Mouse (Mus musculus): ENCODE data around the gene Ndufa4l2. TPM values are rescaled to one million over a fixed set of nuclear protein-coding genes. Genes with fewer than 3 reads are reported as not detected.
A peak's percentile ranks its signal among the peaks of the same experiment; 100 is the strongest.

Gene Ndufa4l2
- polyA plus RNA-seq, 1 experiment from 2014 or later = 77.3 TPM

GRCm38 (mm10) chr10:127536586-127537314 is 22.0 kb downstream of the Ndufa4l2 start:
- Histone ChIP-seq H3K4me2 (replicated peaks; ENCODE audit: low read depth, low read length) (no peak overlapping the region), H3K9me3 (ENCODE audit: low read length) (no peaks in the 10 kb centered on the region), H3K9ac (replicated peaks; ENCODE audit: low read length) (no peak overlapping the region), H3K36me3 (ENCODE audit: insufficient read depth, low read length) (peaks cover 10% of the 10 kb centered on the region; the same call in 1 of the 2 replicates), H3K4me1 (ENCODE audit: insufficient read depth, low read length) (peaks cover 17% of the 10 kb centered on the region), H3K27ac (ENCODE audit: low read length) (no peak overlapping the region), H3K4me3 (ENCODE audit: low read length) (no peak overlapping the region), H3K27me3 (ENCODE audit: insufficient read depth, low read length) (peaks cover 52% of the 10 kb centered on the region)
- WGBS = 14% methylated on average over 8 of the region's 8 CpGs
- no peak for ATAC-seq (ENCODE audit: low FRiP score, low TSS enrichment)

GRCm38 (mm10) chr10:127537854-127538583 is 23.3 kb downstream of the Ndufa4l2 start:
- Histone ChIP-seq H3K36me3 (ENCODE audit: insufficient read depth, low read length) (peaks cover 10% of the 10 kb centered on the region; the same call in 1 of the 2 replicates), H3K4me1 (ENCODE audit: insufficient read depth, low read length) (peaks cover 17% of the 10 kb centered on the region), H3K9me3 (ENCODE audit: low read length) (no peaks in the 10 kb centered on the region), H3K4me2 (replicated peaks; ENCODE audit: low read depth, low read length) (no peak overlapping the region), H3K27ac (ENCODE audit: low read length) (no peak overlapping the region), H3K4me3 (ENCODE audit: low read length) (no peak overlapping the region), H3K27me3 (ENCODE audit: insufficient read depth, low read length) (peaks cover 40% of the 10 kb centered on the region), H3K9ac (replicated peaks; ENCODE audit: low read length) (no peak overlapping the region)
- 25% methylated on average over 7 of the region's 7 CpGs for WGBS
- no peak for ATAC-seq (ENCODE audit: low FRiP score, low TSS enrichment)

- no peaks in the 10 kb centered on the region for H3K4me1 ChIP-seq (ENCODE audit: insufficient read depth, low read length)
These were observed 26.7 kb downstream of the Ndufa4l2 start for GRCm38 (mm10) chr10:127541510-127541909.

GRCm38 (mm10) chr10:127542084-127542483 is 27.3 kb downstream of the Ndufa4l2 start:
- 63% methylated on average over 13 of the region's 13 CpGs for WGBS
- H3K4me3 ChIP-seq (ENCODE audit: low read length) = no peak overlapping the region
- H3K36me3 ChIP-seq (ENCODE audit: insufficient read depth, low read length) = peaks cover 26% of the 10 kb centered on the region; the same call in 1 of the 2 replicates
- H3K27ac ChIP-seq (ENCODE audit: low read length) = no peak overlapping the region
- no peaks in the 10 kb centered on the region for H3K4me1 ChIP-seq (ENCODE audit: insufficient read depth, low read length)
- H3K27me3 ChIP-seq (ENCODE audit: insufficient read depth, low read length) = peaks cover 1% of the 10 kb centered on the region; the same call in 1 of the 2 replicates
- no peaks in the 10 kb centered on the region for H3K9me3 ChIP-seq (ENCODE audit: low read length)
- ATAC-seq (ENCODE audit: low FRiP score, low TSS enrichment) = peak; percentile 41
- no peak overlapping the region for H3K4me2 ChIP-seq (replicated peaks; ENCODE audit: low read depth, low read length)
- no peak overlapping the region for H3K9ac ChIP-seq (replicated peaks; ENCODE audit: low read length)

More at GRCm38 (mm10) chr10:127541510-127541909, 26.7 kb downstream of the Ndufa4l2 start:
- Histone ChIP-seq H3K4me3 (ENCODE audit: low read length) (no peak overlapping the region), H3K36me3 (ENCODE audit: insufficient read depth, low read length) (peaks cover 26% of the 10 kb centered on the region; the same call in 1 of the 2 replicates), H3K4me2 (replicated peaks; ENCODE audit: low read depth, low read length) (no peak overlapping the region), H3K9ac (replicated peaks; ENCODE audit: low read length) (no peak overlapping the region), H3K9me3 (ENCODE audit: low read length) (no peaks in the 10 kb centered on the region), H3K27ac (ENCODE audit: low read length) (no peak overlapping the region), H3K27me3 (ENCODE audit: insufficient read depth, low read length) (peaks cover 5% of the 10 kb centered on the region)
- WGBS = 95% methylated on average over 8 of the region's 8 CpGs
- no peak for ATAC-seq (ENCODE audit: low FRiP score, low TSS enrichment)

- Histone ChIP-seq H3K27ac (ENCODE audit: low read length) (no peak overlapping the region), H3K4me1 (ENCODE audit: insufficient read depth, low read length) (no peaks in the 10 kb centered on the region), H3K36me3 (ENCODE audit: insufficient read depth, low read length) (peaks cover 26% of the 10 kb centered on the region; the same call in 1 of the 2 replicates), H3K4me3 (ENCODE audit: low read length) (no peak overlapping the region), H3K4me2 (replicated peaks; ENCODE audit: low read depth, low read length) (no peak overlapping the region), H3K9ac (replicated peaks; ENCODE audit: low read length) (no peak overlapping the region), H3K27me3 (ENCODE audit: insufficient read depth, low read length) (no peaks in the 10 kb centered on the region), H3K9me3 (ENCODE audit: low read length) (no peaks in the 10 kb centered on the region)
- WGBS = 46% methylated on average over 6 of the region's 6 CpGs
- ATAC-seq (ENCODE audit: low FRiP score, low TSS enrichment) = no peak
These were observed 28.0 kb downstream of the Ndufa4l2 start for GRCm38 (mm10) chr10:127542720-127543119.

- 64% methylated on average over 3 of the region's 3 CpGs for WGBS
- Histone ChIP-seq H3K9me3 (ENCODE audit: low read length) (no peaks in the 10 kb centered on the region), H3K9ac (replicated peaks; ENCODE audit: low read length) (no peak overlapping the region), H3K27ac (ENCODE audit: low read length) (no peak overlapping the region), H3K27me3 (ENCODE audit: insufficient read depth, low read length) (no peaks in the 10 kb centered on the region), H3K4me1 (ENCODE audit: insufficient read depth, low read length) (no peaks in the 10 kb centered on the region), H3K4me2 (replicated peaks; ENCODE audit: low read depth, low read length) (no peak overlapping the region), H3K36me3 (ENCODE audit: insufficient read depth, low read length) (peaks cover 30% of the 10 kb centered on the region; the same call in 1 of the 2 replicates), H3K4me3 (ENCODE audit: low read length) (no peak overlapping the region)
- no peak for ATAC-seq (ENCODE audit: low FRiP score, low TSS enrichment)
These were observed 29.1 kb downstream of the Ndufa4l2 start for GRCm38 (mm10) chr10:127543916-127544315.

- Histone ChIP-seq H3K4me3 (ENCODE audit: low read length) (no peak overlapping the region), H3K9me3 (ENCODE audit: low read length) (no peaks in the 10 kb centered on the region), H3K4me2 (replicated peaks; ENCODE audit: low read depth, low read length) (no peak overlapping the region), H3K36me3 (ENCODE audit: insufficient read depth, low read length) (peaks cover 30% of the 10 kb centered on the region; the same call in 1 of the 2 replicates), H3K27ac (ENCODE audit: low read length) (no peak overlapping the region), H3K4me1 (ENCODE audit: insufficient read depth, low read length) (no peaks in the 10 kb centered on the region), H3K27me3 (ENCODE audit: insufficient read depth, low read length) (no peaks in the 10 kb centered on the region), H3K9ac (replicated peaks; ENCODE audit: low read length) (no peak overlapping the region)
- ATAC-seq (ENCODE audit: low FRiP score, low TSS enrichment) = no peak
- WGBS = 89% methylated on average over 20 of the region's 20 CpGs
These were observed 29.6 kb downstream of the Ndufa4l2 start for GRCm38 (mm10) chr10:127544375-127544774.

- Histone ChIP-seq H3K9ac (replicated peaks; ENCODE audit: low read length) (no peak overlapping the region), H3K36me3 (ENCODE audit: insufficient read depth, low read length) (peaks cover 28% of the 10 kb centered on the region; the same call in 1 of the 2 replicates), H3K4me2 (replicated peaks; ENCODE audit: low read depth, low read length) (no peak overlapping the region), H3K4me3 (ENCODE audit: low read length) (no peak overlapping the region), H3K27me3 (ENCODE audit: insufficient read depth, low read length) (no peaks in the 10 kb centered on the region), H3K27ac (ENCODE audit: low read length) (no peak overlapping the region), H3K4me1 (ENCODE audit: insufficient read depth, low read length) (no peaks in the 10 kb centered on the region), H3K9me3 (ENCODE audit: low read length) (no peaks in the 10 kb centered on the region)
- WGBS = 90% methylated on average over 7 of the region's 7 CpGs
- ATAC-seq (ENCODE audit: low FRiP score, low TSS enrichment) = no peak
These were observed 31.7 kb downstream of the Ndufa4l2 start for GRCm38 (mm10) chr10:127546505-127546904.

GRCm38 (mm10) chr10:127548236-127548635 is 33.5 kb downstream of the Ndufa4l2 start:
- Histone ChIP-seq H3K4me3 (ENCODE audit: low read length) (no peak overlapping the region), H3K9me3 (ENCODE audit: low read length) (no peaks in the 10 kb centered on the region), H3K9ac (replicated peaks; ENCODE audit: low read length) (no peak overlapping the region), H3K4me1 (ENCODE audit: insufficient read depth, low read length) (no peaks in the 10 kb centered on the region), H3K4me2 (replicated peaks; ENCODE audit: low read depth, low read length) (no peak overlapping the region), H3K27me3 (ENCODE audit: insufficient read depth, low read length) (no peaks in the 10 kb centered on the region), H3K27ac (ENCODE audit: low read length) (no peak overlapping the region), H3K36me3 (ENCODE audit: insufficient read depth, low read length) (peaks cover 34% of the 10 kb centered on the region)
- no peak for ATAC-seq (ENCODE audit: low FRiP score, low TSS enrichment)
- WGBS = 96% methylated on average over 15 of the region's 15 CpGs

GRCm38 (mm10) chr10:127549892-127550291 is 35.1 kb downstream of the Ndufa4l2 start:
- WGBS = 76% methylated on average over 17 of the region's 17 CpGs
- H3K36me3 ChIP-seq (ENCODE audit: insufficient read depth, low read length) = peaks cover 44% of the 10 kb centered on the region
- ATAC-seq (ENCODE audit: low FRiP score, low TSS enrichment) = no peak
- H3K27ac ChIP-seq (ENCODE audit: low read length) = no peak overlapping the region
- no peaks in the 10 kb centered on the region for H3K9me3 ChIP-seq (ENCODE audit: low read length)
- H3K9ac ChIP-seq (replicated peaks; ENCODE audit: low read length) = no peak overlapping the region
- no peak overlapping the region for H3K4me2 ChIP-seq (replicated peaks; ENCODE audit: low read depth, low read length)
- H3K4me3 ChIP-seq (ENCODE audit: low read length) = no peak overlapping the region
- H3K27me3 ChIP-seq (ENCODE audit: insufficient read depth, low read length) = no peaks in the 10 kb centered on the region
- H3K4me1 ChIP-seq (ENCODE audit: insufficient read depth, low read length) = no peaks in the 10 kb centered on the region

All from kidney, embryonic 16.5 days (tissue).